Mouse (Mus musculus): ENCODE results near the gene Uqcr10.

GRCm38 (mm10) chr11:4721728-4722127 lies 17.6 kb upstream of the Uqcr10 start:
- TF ChIP-seq CTCF (IDR thresholded peaks at IDR 0.05) (no peak), EP300 (IDR thresholded peaks at IDR 0.05) (no peak)
